Mouse (Mus musculus) small intestine, adult 2 months (tissue): ENCODE data around the gene Fcgr2b. TPM values are rescaled to one million over a fixed set of nuclear protein-coding genes. Genes with fewer than 3 reads are reported as not detected.

ENCODE experiments used
- H3K27ac ChIP-seq: fragments of 200-500 bp; 2 replicates; pipeline ENCODE4 v1.5.1; 2012; ENCODE audit warnings: low read depth, low read length, control low read depth, inconsistent platforms; ENCODE audit not compliant: insufficient read depth
- H3K27me3 ChIP-seq: fragments of 200-500 bp; 2 replicates; pipeline ENCODE4 v1.6.1; 2012; ENCODE audit warnings: mild to moderate bottlenecking, moderate library complexity, low read length, inconsistent platforms; ENCODE audit not compliant: control insufficient read depth, insufficient read depth
- H3K36me3 ChIP-seq: fragments of 200-500 bp; 2 replicates; pipeline ENCODE4 v1.6.1; 2012; ENCODE audit warnings: mild to moderate bottlenecking, low read length, control low read depth, inconsistent platforms; ENCODE audit not compliant: control insufficient read depth, insufficient read depth
- H3K4me1 ChIP-seq: fragments of 200-500 bp; 2 replicates; pipeline ENCODE4 v1.6.1; 2012; ENCODE audit warnings: low read length, inconsistent platforms, mixed read lengths; ENCODE audit not compliant: control insufficient read depth, insufficient read depth, insufficient read length
- H3K4me3 ChIP-seq: fragments of 200-500 bp; 2 replicates; pipeline ENCODE4 v1.5.1; 2012; ENCODE audit warnings: low read depth, mild to moderate bottlenecking, control low read depth, inconsistent platforms, low read length, moderate library complexity
- CTCF ChIP-seq: fragments of 200-500 bp; IDR thresholded peaks from 2 replicates; pipeline ENCODE4 v1.5.1; 2012; ENCODE audit warnings: low read depth, mild to moderate bottlenecking, control low read depth, inconsistent platforms, low read length, moderate library complexity, mixed read lengths; ENCODE audit not compliant: insufficient replicate concordance, insufficient read length; ENCODE audit errors: extremely low read depth
- POLR2A ChIP-seq: fragments of 200-500 bp; IDR thresholded peaks from 2 replicates; pipeline ENCODE4 v1.6.1; 2012; ENCODE audit warnings: low read depth, mild to moderate bottlenecking, control low read depth, inconsistent platforms, low read length, moderate library complexity
- WGBS: fragments of 180-500 bp; shearing (Covaris S2); methylation state at CpG from one replicate; pipeline ENCODE4 v1.1.7; 2018; 5-methylcytosine and 5-hydroxymethylcytosine counted together
- polyA plus RNA-seq: library from polyadenylated mRNA; depleted of rRNA; stranded (reverse); fragments of >200 nt; gene quantifications from 2 replicates; pipeline ENCODE4 v1.2.3, GENCODE M21; 2012; rRNA removed

Gene Fcgr2b
- polyA plus RNA-seq, 1 experiment: 3.6 TPM

GRCm38 (mm10) chr1:170927378-170927777 lies 49.0 kb downstream of the Fcgr2b start, which contains the start of gene Fcrla:
Fcrla (minus strand) TSS chr1:170927583.
- no peak within 1 kb of the TSS for H3K4me3 ChIP-seq
- no peaks in the 10 kb centered on the region for H3K27me3 ChIP-seq
- H3K27ac ChIP-seq: peak within 1 kb of the TSS; percentile 9; the same call in 1 of the 2 replicates
- peaks cover 2% of the 10 kb centered on the region; the same call in 1 of the 2 replicates for H3K4me1 ChIP-seq
- TF ChIP-seq CTCF (no peak), POLR2A (no peak)
- 83% methylated on average over 3 of the region's 3 CpGs for WGBS
- H3K36me3 ChIP-seq: no peaks in the 10 kb centered on the region

- H3K4me3 ChIP-seq: no peak overlapping the region
- TF ChIP-seq CTCF: no peak
- TF ChIP-seq POLR2A: no peak
- peaks cover 2% of the 10 kb centered on the region; the same call in 1 of the 2 replicates for H3K4me1 ChIP-seq
- H3K27ac ChIP-seq: 0 out of 2 replicates have a peak overlapping the region, but pooled peaks have one; percentile 1
- WGBS: 56% methylated on average over 6 of the region's 6 CpGs
- no peaks in the 10 kb centered on the region for H3K36me3 ChIP-seq
- H3K27me3 ChIP-seq: no peaks in the 10 kb centered on the region
Measured at GRCm38 (mm10) chr1:170926941-170927340, 49.4 kb downstream of the Fcgr2b start.

GRCm38 (mm10) chr1:170924485-170924884 lies 51.9 kb downstream of the Fcgr2b start:
- 20% methylated on average over 6 of the region's 6 CpGs for WGBS
- H3K27me3 ChIP-seq: no peaks in the 10 kb centered on the region

GRCm38 (mm10) chr1:170919308-170919707 lies 57.0 kb downstream of the Fcgr2b start:
- Histone ChIP-seq H3K4me3 (no peak overlapping the region), H3K27ac (no peak overlapping the region), H3K4me1 (peaks cover under 1% of the 10 kb centered on the region; the same call in 1 of the 2 replicates), H3K36me3 (no peaks in the 10 kb centered on the region), H3K27me3 (no peaks in the 10 kb centered on the region)
- WGBS: 91% methylated on average over 8 of the region's 8 CpGs
- TF ChIP-seq CTCF: no peak
- no peak for TF ChIP-seq POLR2A

More at GRCm38 (mm10) chr1:170924485-170924884, 51.9 kb downstream of the Fcgr2b start:
- Histone ChIP-seq H3K4me1 (peaks cover 2% of the 10 kb centered on the region; the same call in 1 of the 2 replicates), H3K36me3 (no peaks in the 10 kb centered on the region), H3K4me3 (no peak overlapping the region), H3K27ac (no peak overlapping the region)
- TF ChIP-seq CTCF (no peak), POLR2A (no peak)

GRCm38 (mm10) chr1:170915657-170916056 lies 60.7 kb downstream of the Fcgr2b start:
- no peak overlapping the region for H3K27ac ChIP-seq
- H3K4me3 ChIP-seq: no peak overlapping the region
- H3K36me3 ChIP-seq: no peaks in the 10 kb centered on the region
- no peak for TF ChIP-seq POLR2A
- no peak for TF ChIP-seq CTCF
- WGBS: 51% methylated on average over 5 of the region's 5 CpGs
- no peaks in the 10 kb centered on the region for H3K27me3 ChIP-seq
- H3K4me1 ChIP-seq: no peaks in the 10 kb centered on the region

GRCm38 (mm10) chr1:170912891-170913615 lies 63.3 kb downstream of the Fcgr2b start, which contains the start of gene Fcrlb:
Fcrlb (minus strand) TSS chr1:170912941.
- Histone ChIP-seq H3K36me3 (no peaks in the 10 kb centered on the region), H3K27ac (no peak within 1 kb of the TSS), H3K4me1 (no peaks in the 10 kb centered on the region), H3K27me3 (peaks cover 8% of the 10 kb centered on the region; the same call in 1 of the 2 replicates), H3K4me3 (no peak within 1 kb of the TSS)
- 65% methylated on average over 5 of the region's 5 CpGs for WGBS
- no peak for TF ChIP-seq CTCF
- no peak for TF ChIP-seq POLR2A

- H3K27ac ChIP-seq: no peak overlapping the region
- peaks cover 18% of the 10 kb centered on the region for H3K27me3 ChIP-seq
- 78% methylated on average over 11 of the region's 11 CpGs for WGBS
- H3K36me3 ChIP-seq: no peaks in the 10 kb centered on the region
- H3K4me1 ChIP-seq: peaks cover 8% of the 10 kb centered on the region; the same call in 1 of the 2 replicates
- H3K4me3 ChIP-seq: no peak overlapping the region
- TF ChIP-seq CTCF (no peak), POLR2A (no peak)
Measured at GRCm38 (mm10) chr1:170911907-170912660, 64.3 kb downstream of the Fcgr2b start.

Other genes starting within 250 kb of the Fcgr2b start
- gene Atf6, start 108.8 kb downstream of the Fcgr2b start, polyA plus RNA-seq: 4.4 and 8.4 TPM in 2 replicates
- 1.1 and 1.5 TPM in 2 replicates for gene Gm26620, start 91.5 kb downstream of the Fcgr2b start, polyA plus RNA-seq
- gene Dusp12, start 91.0 kb downstream of the Fcgr2b start, polyA plus RNA-seq: 5.5 and 8.0 TPM in 2 replicates
- gene Fcrlb, start 63.6 kb downstream of the Fcgr2b start, polyA plus RNA-seq: 0.61 and 0.89 TPM in 2 replicates
- gene Fcrla, start 49.0 kb downstream of the Fcgr2b start, polyA plus RNA-seq: 1.8 and 4.2 TPM in 2 replicates
- gene Fcgr4, start 42.4 kb upstream of the Fcgr2b start, polyA plus RNA-seq: 2.5 and 2.8 TPM in 2 replicates
- gene Fcgr3, start 88.4 kb upstream of the Fcgr2b start, polyA plus RNA-seq: 4.9 and 6.7 TPM in 2 replicates
- gene Cfap126, start 137.4 kb upstream of the Fcgr2b start, polyA plus RNA-seq: 0.96 and 1.2 TPM in 2 replicates
- gene Sdhc, start 174.1 kb upstream of the Fcgr2b start, polyA plus RNA-seq: 120 and 226 TPM in 2 replicates
- gene Mpz, start 174.2 kb upstream of the Fcgr2b start, polyA plus RNA-seq: 0.28 and 0.66 TPM in 2 replicates
- 10.9 and 13.9 TPM in 2 replicates for gene Pcp4l1, start 219.7 kb upstream of the Fcgr2b start, polyA plus RNA-seq
- 18.5 and 28.9 TPM in 2 replicates for gene Nr1i3, start 237.4 kb upstream of the Fcgr2b start, polyA plus RNA-seq
- 17.0 and 21.2 TPM in 2 replicates for gene Tomm40l, start 246.0 kb upstream of the Fcgr2b start, polyA plus RNA-seq
- 0.94 TPM in 1 of 2 replicates, not detected in the other for gene Apoa2, start 248.5 kb upstream of the Fcgr2b start, polyA plus RNA-seq